ENCODE assay signal across 8 mouse cellular contexts in the genomic region with DNA sequence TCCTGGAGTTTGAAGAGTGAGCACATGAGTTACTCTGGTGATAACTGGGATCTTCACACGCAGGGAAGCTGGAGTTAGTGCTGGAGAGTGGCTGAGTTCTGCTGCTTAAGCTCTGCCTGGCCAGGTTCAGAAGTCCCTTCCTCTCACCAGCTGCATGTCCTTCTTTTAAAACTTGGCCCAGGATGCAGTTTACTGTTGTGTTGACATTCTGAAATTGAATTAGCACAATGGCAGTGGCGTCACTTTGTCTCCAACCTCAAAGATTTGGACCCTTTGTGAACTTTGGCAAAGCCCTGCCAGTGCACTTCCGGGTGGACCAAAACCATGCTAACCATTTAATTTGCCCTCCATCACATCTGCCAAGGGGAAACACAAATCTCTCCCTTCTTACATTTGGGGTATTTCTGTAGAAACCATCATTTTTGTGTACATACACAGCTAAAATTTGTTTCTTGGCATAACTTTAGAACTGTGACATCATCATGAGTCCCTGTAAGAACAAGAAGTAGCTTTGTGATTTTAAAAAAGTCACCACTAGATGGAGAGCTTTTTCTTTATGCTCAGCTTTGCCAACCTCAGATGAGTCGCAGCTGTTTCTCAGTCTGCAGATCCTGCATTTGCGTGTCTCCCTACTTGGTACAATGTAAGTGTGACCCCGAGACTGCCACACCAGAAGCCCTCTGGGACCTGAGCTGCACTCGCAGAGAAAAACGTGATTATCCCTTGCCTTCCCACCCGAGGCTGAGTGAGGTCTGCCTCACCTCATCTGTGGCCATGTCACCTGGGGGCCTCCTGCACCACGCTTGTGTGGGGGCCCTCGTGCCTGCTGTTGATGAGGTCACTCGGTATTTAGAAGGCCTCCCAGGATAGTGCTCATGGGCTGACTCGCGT. TPM values are rescaled to one million over a fixed set of nuclear protein-coding genes. Genes with fewer than 3 reads are reported as not detected.
DNase-seq lines count a peak whose midpoint lies in the region; ATAC-seq and TF ChIP-seq lines count a peak whose summit lies in the region.

No protein-coding gene starts in this region.

- no peaks in the 10 kb centered on the region for H3K27me3 ChIP-seq in forebrain, embryonic 16.5 days (replicated peaks; ENCODE audit: control insufficient read depth, insufficient read depth, low read length)
- H3K27me3 ChIP-seq in intestine, postnatal 0 days (replicated peaks; ENCODE audit: control insufficient read depth, insufficient read depth, low read length), result no peaks in the 10 kb centered on the region
- H3K27me3 ChIP-seq in midbrain, embryonic 13.5 days, result peaks cover 7% of the 10 kb centered on the region; the same call in 1 of the 2 replicates

- no peaks in the 10 kb centered on the region for H3K9me3 ChIP-seq in forebrain, embryonic 16.5 days (ENCODE audit: control insufficient read depth, low read length)
- no peaks in the 10 kb centered on the region for H3K9me3 ChIP-seq in intestine, postnatal 0 days (ENCODE audit: control insufficient read depth)
- no peaks in the 10 kb centered on the region for H3K9me3 ChIP-seq in midbrain, embryonic 13.5 days

- TF ChIP-seq CTCF in layer of hippocampus, adult 2 months (conservative IDR thresholded peaks at IDR 0.05), result peak; percentile 80
- TF ChIP-seq CTCF in intestine, postnatal 0 days (IDR thresholded peaks at IDR 0.05; ENCODE audit: low read depth), result peak; percentile 77

- H3K27ac ChIP-seq in layer of hippocampus, adult 2 months, result peak overlapping the region; percentile 72
- H3K27ac ChIP-seq in forebrain, embryonic 16.5 days (ENCODE audit: low read length), result 0 out of 2 replicates have a peak overlapping the region, but pooled peaks have one; percentile 39
- H3K27ac ChIP-seq in intestine, postnatal 0 days (ENCODE audit: low read depth, low read length), result no peak overlapping the region
- H3K27ac ChIP-seq in midbrain, embryonic 13.5 days, result no peak overlapping the region

- H3K4me1 ChIP-seq in forebrain, embryonic 16.5 days (replicated peaks; ENCODE audit: control insufficient read depth, insufficient read depth, low read length), result 0 out of 2 replicates have a peak, but pooled peaks cover 3% of the 10 kb centered on the region
- no peaks in the 10 kb centered on the region for H3K4me1 ChIP-seq in intestine, postnatal 0 days (replicated peaks; ENCODE audit: control insufficient read depth, insufficient read depth, low read length)
- H3K4me1 ChIP-seq in midbrain, embryonic 13.5 days (replicated peaks), result no peaks in the 10 kb centered on the region

- H3K4me2 ChIP-seq in forebrain, embryonic 16.5 days (ENCODE audit: low read length), result no peak overlapping the region
- H3K4me2 ChIP-seq in intestine, postnatal 0 days (replicated peaks; ENCODE audit: low read depth), result no peak overlapping the region
- no peak overlapping the region for H3K4me2 ChIP-seq in midbrain, embryonic 13.5 days (replicated peaks)

- no peak overlapping the region for H3K4me3 ChIP-seq in layer of hippocampus, adult 2 months
- no peak overlapping the region for H3K4me3 ChIP-seq in forebrain, embryonic 16.5 days (replicated peaks; ENCODE audit: low read length)
- no peak overlapping the region for H3K4me3 ChIP-seq in intestine, postnatal 0 days (ENCODE audit: low read depth, low read length)
- H3K4me3 ChIP-seq in midbrain, embryonic 13.5 days (replicated peaks), result no peak overlapping the region

- peak in 1 of 2 experiments; percentile 35 for DNase-seq in layer of hippocampus, adult 2 months (ENCODE audit: low spot score in 2 of 2)
- no peak for DNase-seq in layer of hippocampus, postnatal 25 days (ENCODE audit: extremely low spot score in 1 of 2, low spot score in 1 of 2)
- peak; percentile 84 for DNase-seq in MN1 (ENCODE audit: low spot score)
- no peak for DNase-seq in ovary, postnatal 10 days (ENCODE audit: low spot score)
- DNase-seq in right cerebral cortex, postnatal 14 days, result no peak

- peak; percentile 74 for ATAC-seq in forebrain, embryonic 16.5 days
- peak; percentile 43 for ATAC-seq in intestine, postnatal 0 days
- ATAC-seq in midbrain, embryonic 13.5 days, result peak; percentile 76; the same call in 1 of the 2 replicates

- no peak overlapping the region for H3K9ac ChIP-seq in forebrain, embryonic 16.5 days (replicated peaks; ENCODE audit: low read depth, low read length)
- H3K9ac ChIP-seq in intestine, postnatal 0 days (ENCODE audit: low read depth, low read length), result no peak overlapping the region
- no peak overlapping the region for H3K9ac ChIP-seq in midbrain, embryonic 13.5 days (replicated peaks)

- 57% methylated on average over 14 of the region's 14 CpGs for WGBS in forebrain, embryonic 16.5 days
- 56% methylated on average over 14 of the region's 14 CpGs for WGBS in intestine, postnatal 0 days
- 62% methylated on average over 14 of the region's 14 CpGs for WGBS in midbrain, embryonic 13.5 days

- peaks cover 20% of the 10 kb centered on the region for H3K36me3 ChIP-seq in forebrain, embryonic 16.5 days (ENCODE audit: control insufficient read depth, insufficient read depth)
- H3K36me3 ChIP-seq in intestine, postnatal 0 days (ENCODE audit: control insufficient read depth, insufficient read depth), result peaks cover 49% of the 10 kb centered on the region
- peaks cover 46% of the 10 kb centered on the region for H3K36me3 ChIP-seq in midbrain, embryonic 13.5 days

RNA-seq across cellular contexts. Expression of a gene that starts 21.1 kb away (rescaled TPM):
- total RNA-seq in layer of hippocampus, adult 2 months (2021), result 100 to 1,000 TPM; 522 to 554 TPM
- total RNA-seq in layer of hippocampus, postnatal 25 days (2021), result 100 to 1,000 TPM; 535 to 544 TPM
- 521 and 535 TPM in 2 replicates for polyA plus RNA-seq in forebrain, embryonic 16.5 days (2015; fragmentation: Nextera tagmentation; extraction: Ambion mirVana)
- 180 and 188 TPM in 2 replicates for polyA plus RNA-seq in intestine, postnatal 0 days (2015; fragmentation: Nextera tagmentation; extraction: Ambion mirVana)
- 471 and 522 TPM in 2 replicates for polyA plus RNA-seq in midbrain, embryonic 13.5 days (2015; fragmentation: Nextera tagmentation; extraction: Ambion mirVana)

RNA-seq across cellular contexts. Expression of a gene that starts 51.8 kb away (rescaled TPM):
- total RNA-seq in layer of hippocampus, adult 2 months (2021), result 10 to 100 TPM; 13.6 to 16.1 TPM
- total RNA-seq in layer of hippocampus, postnatal 25 days (2021), result 10 to 100 TPM; 14.3 to 15.0 TPM
- 1.9 and 3.5 TPM in 2 replicates for polyA plus RNA-seq in forebrain, embryonic 16.5 days (2015; fragmentation: Nextera tagmentation; extraction: Ambion mirVana)
- 2.5 TPM in 2 replicates for polyA plus RNA-seq in intestine, postnatal 0 days (2015; fragmentation: Nextera tagmentation; extraction: Ambion mirVana)
- 2.1 and 2.2 TPM in 2 replicates for polyA plus RNA-seq in midbrain, embryonic 13.5 days (2015; fragmentation: Nextera tagmentation; extraction: Ambion mirVana)

RNA-seq across cellular contexts. Expression of a gene that starts 58.5 kb away (rescaled TPM):
- total RNA-seq in layer of hippocampus, adult 2 months (2021), result 10 to 100 TPM; 21.6 to 22.2 TPM
- total RNA-seq in layer of hippocampus, postnatal 25 days (2021), result 10 to 100 TPM; 25.1 to 25.5 TPM
- 14.0 and 14.4 TPM in 2 replicates for polyA plus RNA-seq in forebrain, embryonic 16.5 days (2015; fragmentation: Nextera tagmentation; extraction: Ambion mirVana)
- polyA plus RNA-seq in intestine, postnatal 0 days (2015; fragmentation: Nextera tagmentation; extraction: Ambion mirVana), result 28.2 and 30.4 TPM in 2 replicates
- 12.2 and 12.8 TPM in 2 replicates for polyA plus RNA-seq in midbrain, embryonic 13.5 days (2015; fragmentation: Nextera tagmentation; extraction: Ambion mirVana)

Comparison
In these comparisons a context has a peak if more than half of its experiments do, and no peak if none do; other contexts are left out.
1. H3K27ac ChIP-seq: peak in layer of hippocampus, adult 2 months (single experiment) and forebrain, embryonic 16.5 days (single experiment); none in intestine, postnatal 0 days (single experiment) and midbrain, embryonic 13.5 days (single experiment).
2. Peak in every context shown above with its lines, with median percentiles within 50 percentile points of each other: ATAC-seq.